Mouse (Mus musculus) c-Kit-positive CD71-positive TER-119-positive erythroid progenitor cells, embryonic 14.5 days (primary cell): ENCODE data around the gene Gal3st2c.
A peak's percentile ranks its signal among the peaks of the same experiment; 100 is the strongest.
"Not testable (repeated sequence)": the region's sequence is repeated elsewhere in the genome, so short reads cannot be mapped to it uniquely, and the experiment has no call there.

Experiments used
- DNase-seq: peaks from one replicate; pipeline ENCODE4 v3.0.0-alpha.2; 2013; ENCODE audit warnings: low spot score

Gene Gal3st2c

GRCm38 (mm10) chr1:93990209-93990608 lies at the start of gene Gal3st2c:
Gene Gal3st2c, plus strand, starts transcription at chr1:93990509.
- DNase-seq = not testable (repeated sequence)

- DNase-seq = not testable (repeated sequence)
These were observed 41.2 kb upstream of the Gal3st2c start for GRCm38 (mm10) chr1:93949087-93949486.

- not testable (repeated sequence) for DNase-seq
These were observed 23.8 kb upstream of the Gal3st2c start for GRCm38 (mm10) chr1:93966489-93966888.

- DNase-seq = not testable (repeated sequence)
These were observed 19.9 kb upstream of the Gal3st2c start for GRCm38 (mm10) chr1:93970380-93970779.

GRCm38 (mm10) chr1:93970797-93971196 lies 19.5 kb upstream of the Gal3st2c start:
- not testable (repeated sequence) for DNase-seq

- DNase-seq = not testable (repeated sequence)
These were observed 14.5 kb upstream of the Gal3st2c start for GRCm38 (mm10) chr1:93975764-93976163.

- DNase-seq = not testable (repeated sequence)
These were observed 12.0 kb upstream of the Gal3st2c start for GRCm38 (mm10) chr1:93978287-93978686.

- DNase-seq = not testable (repeated sequence)
These were observed 9.4 kb upstream of the Gal3st2c start for GRCm38 (mm10) chr1:93980932-93981331.

- DNase-seq = no peak
These were observed 4.1 kb upstream of the Gal3st2c start for GRCm38 (mm10) chr1:93986167-93986566.

- DNase-seq = no peak
These were observed 1.5 kb upstream of the Gal3st2c start for GRCm38 (mm10) chr1:93988786-93989185.

GRCm38 (mm10) chr1:93991068-93991467 lies 759 bp downstream of the Gal3st2c start:
- DNase-seq = not testable (repeated sequence)

GRCm38 (mm10) chr1:93991491-93991890 lies 1.2 kb downstream of the Gal3st2c start:
- DNase-seq = not testable (repeated sequence)

- no peak for DNase-seq
These were observed 10.7 kb downstream of the Gal3st2c start for GRCm38 (mm10) chr1:94001023-94001422.

- DNase-seq = not testable (repeated sequence)
These were observed 15.7 kb downstream of the Gal3st2c start for GRCm38 (mm10) chr1:94005954-94006506.

GRCm38 (mm10) chr1:94008826-94009225 lies 18.5 kb downstream of the Gal3st2c start:
- not testable (repeated sequence) for DNase-seq

GRCm38 (mm10) chr1:94011643-94012042 lies 21.3 kb downstream of the Gal3st2c start:
- DNase-seq = no peak

GRCm38 (mm10) chr1:94020151-94020550 lies 29.8 kb downstream of the Gal3st2c start, which contains the start of gene Neu4:
Gene Neu4, plus strand, starts transcription at chr1:94020451.
- DNase-seq = no peak

GRCm38 (mm10) chr1:94027506-94028108 lies 37.3 kb downstream of the Gal3st2c start:
- no peak for DNase-seq

GRCm38 (mm10) chr1:94028741-94029140 lies 38.4 kb downstream of the Gal3st2c start:
- no peak for DNase-seq

GRCm38 (mm10) chr1:94033075-94033602 lies 42.8 kb downstream of the Gal3st2c start:
- no peak for DNase-seq

- peak; percentile 12 for DNase-seq
These were observed 44.9 kb downstream of the Gal3st2c start for GRCm38 (mm10) chr1:94034984-94035743.

- no peak for DNase-seq
These were observed 50.1 kb downstream of the Gal3st2c start for GRCm38 (mm10) chr1:94040391-94040790.

GRCm38 (mm10) chr1:94045559-94045958 lies 55.2 kb downstream of the Gal3st2c start:
- DNase-seq = no peak
